Mouse (Mus musculus) T-helper 2 cell (primary cell): ENCODE measurements around the gene Slc16a5.

Experiments used
- in situ Hi-C: fragments of 300-600 bp; cut with MboI, MseI; formaldehyde crosslinking; loops from one replicate; pipeline ENCODE4 v1.15.1; 2025; ENCODE audit warnings: high pct_unique_total_duplicates

Slc16a5 gene

GRCm38 (mm10) chr11:115477388-115477787 lies 15.1 kb downstream of the Slc16a5 start:
- in situ Hi-C loops: loop anchor here (25.0 kb wide), 1 partner anchor 935 kb away; the partner anchor contains the start of gene Rnf157

- in situ Hi-C loops: loop anchor here (25.0 kb wide), 1 partner anchor 934 kb away; the partner anchor contains the start of gene Rnf157
Observed at GRCm38 (mm10) chr11:115478296-115478938, 16.1 kb downstream of the Slc16a5 start.

GRCm38 (mm10) chr11:115481553-115482259 lies 19.4 kb downstream of the Slc16a5 start:
- in situ Hi-C loops: loop anchor here (5.0 to 25.0 kb wide), 2 partner anchors 51 to 931 kb away; partner anchors contain the start of gene Rnf157

GRCm38 (mm10) chr11:115483278-115483677 lies 21.0 kb downstream of the Slc16a5 start:
- in situ Hi-C loops: loop anchor here (5.0 to 25.0 kb wide), 2 partner anchors 49 to 929 kb away; partner anchors contain the start of gene Rnf157

GRCm38 (mm10) chr11:115483726-115484125 lies 21.5 kb downstream of the Slc16a5 start:
- in situ Hi-C loops: loop anchor here (5.0 to 25.0 kb wide), 2 partner anchors 49 to 929 kb away; partner anchors contain the start of gene Rnf157

GRCm38 (mm10) chr11:115485155-115485554 lies 22.9 kb downstream of the Slc16a5 start:
- in situ Hi-C loops: loop anchor here (25.0 kb wide), 1 partner anchor 927 kb away; the partner anchor contains the start of gene Rnf157

- in situ Hi-C loops: loop anchor here (25.0 kb wide), 1 partner anchor 924 kb away; the partner anchor contains the start of gene Rnf157
Observed at GRCm38 (mm10) chr11:115488551-115489104, 26.4 kb downstream of the Slc16a5 start.

- in situ Hi-C loops: loop anchor here (25.0 kb wide), 1 partner anchor 922 kb away; the partner anchor contains the start of gene Rnf157
Observed at GRCm38 (mm10) chr11:115490441-115491355, 28.4 kb downstream of the Slc16a5 start.

GRCm38 (mm10) chr11:115491356-115492083 lies 29.2 kb downstream of the Slc16a5 start, which contains the start of gene Nt5c:
Nt5c (minus strand) TSS chr11:115491862.
- in situ Hi-C loops: loop anchor here (25.0 kb wide), 1 partner anchor 921 kb away; the partner anchor contains the start of gene Rnf157

- in situ Hi-C loops: loop anchor here (25.0 kb wide), 1 partner anchor 920 kb away; the partner anchor contains the start of gene Rnf157
Observed at GRCm38 (mm10) chr11:115492387-115492786, 30.1 kb downstream of the Slc16a5 start.

GRCm38 (mm10) chr11:115496559-115496958 lies 34.3 kb downstream of the Slc16a5 start:
- in situ Hi-C loops: loop anchor here (25.0 kb wide), 1 partner anchor 916 kb away; the partner anchor contains the start of gene Rnf157

GRCm38 (mm10) chr11:115502636-115503035 lies 40.4 kb downstream of the Slc16a5 start:
- in situ Hi-C loops: no loop called here

GRCm38 (mm10) chr11:115506586-115506985 lies 44.3 kb downstream of the Slc16a5 start:
- in situ Hi-C loops: no loop called here

- in situ Hi-C loops: no loop called here
Observed at GRCm38 (mm10) chr11:115508061-115508460, 45.8 kb downstream of the Slc16a5 start.

GRCm38 (mm10) chr11:115509773-115510506 lies 47.7 kb downstream of the Slc16a5 start:
- in situ Hi-C loops: no loop called here

- in situ Hi-C loops: no loop called here
Observed at GRCm38 (mm10) chr11:115510507-115510888, 48.2 kb downstream of the Slc16a5 start.

GRCm38 (mm10) chr11:115511121-115511520 lies 48.8 kb downstream of the Slc16a5 start:
- in situ Hi-C loops: no loop called here

GRCm38 (mm10) chr11:115512004-115512403 lies 49.7 kb downstream of the Slc16a5 start:
- in situ Hi-C loops: no loop called here
